Mouse (Mus musculus) kidney, embryonic 14.5 days (tissue): Measurements from ENCODE around the gene Pcgf1. TPM values are rescaled to one million over a fixed set of nuclear protein-coding genes. Genes with fewer than 3 reads are reported as not detected.

Experiments
- ATAC-seq: fragments of 200-750 bp; cut with Nextera tagmentation; 2 replicates; pipeline ENCODE4 v1.8.0; 2017; ENCODE audit warnings: moderate number of reproducible peaks, mild to moderate bottlenecking, moderate TSS enrichment, moderate library complexity; ENCODE audit not compliant: low FRiP score, low TSS enrichment
- H3K27ac ChIP-seq: fragments of 300-500 bp; sonication (generic); 2 replicates; pipeline ENCODE4 v1.5.1; 2014; ENCODE audit warnings: low read depth, mild to moderate bottlenecking, low read length, moderate library complexity, mixed read lengths
- H3K27me3 ChIP-seq: fragments of 300-500 bp; sonication (generic); 2 replicates; pipeline ENCODE4 v1.6.1; 2014; ENCODE audit warnings: mild to moderate bottlenecking, low read length; ENCODE audit not compliant: control insufficient read depth, insufficient read depth
- H3K36me3 ChIP-seq: fragments of 300-500 bp; sonication (generic); 2 replicates; pipeline ENCODE4 v1.6.1; 2014; ENCODE audit warnings: low read length, mixed read lengths; ENCODE audit not compliant: control insufficient read depth, insufficient read depth
- H3K4me1 ChIP-seq: fragments of 300-500 bp; sonication (generic); 2 replicates; pipeline ENCODE4 v1.6.1; 2014; ENCODE audit warnings: low read length, mixed read lengths; ENCODE audit not compliant: control insufficient read depth, insufficient read depth
- H3K4me2 ChIP-seq: fragments of 300-500 bp; sonication (generic); replicated peaks from 2 replicates; pipeline ENCODE4 v1.6.1; 2014; ENCODE audit warnings: low read depth, mild to moderate bottlenecking, low read length
- H3K4me3 ChIP-seq: fragments of 300-500 bp; sonication (generic); 2 replicates; pipeline ENCODE4 v1.5.1; 2014; ENCODE audit warnings: mild to moderate bottlenecking, low read length
- H3K9ac ChIP-seq: fragments of 300-500 bp; sonication (generic); 2 replicates; pipeline ENCODE4 v1.6.1; 2014; ENCODE audit warnings: low read depth, mild to moderate bottlenecking, low read length, moderate library complexity
- H3K9me3 ChIP-seq: fragments of 300-500 bp; sonication (generic); 2 replicates; pipeline ENCODE4 v1.6.1; 2016; ENCODE audit warnings: low read length; ENCODE audit not compliant: control insufficient read depth
- WGBS: fragments of 180-500 bp; shearing (Covaris S2); extraction: QIAGEN DNeasy Blood & Tissue Kit; methylation state at CpG from one replicate; pipeline ENCODE4 v1.1.7; 2014; 5-methylcytosine and 5-hydroxymethylcytosine counted together
- polyA plus RNA-seq: library from polyadenylated mRNA; unstranded; fragments of >200 nt; fragmentation: Nextera tagmentation; extraction: Ambion mirVana; gene quantifications from 2 replicates; pipeline ENCODE4 v1.2.1, GENCODE M21; 2014

Gene Pcgf1
- polyA plus RNA-seq, 1 experiment from 2014 or later, result 36.7 TPM

DNA sequence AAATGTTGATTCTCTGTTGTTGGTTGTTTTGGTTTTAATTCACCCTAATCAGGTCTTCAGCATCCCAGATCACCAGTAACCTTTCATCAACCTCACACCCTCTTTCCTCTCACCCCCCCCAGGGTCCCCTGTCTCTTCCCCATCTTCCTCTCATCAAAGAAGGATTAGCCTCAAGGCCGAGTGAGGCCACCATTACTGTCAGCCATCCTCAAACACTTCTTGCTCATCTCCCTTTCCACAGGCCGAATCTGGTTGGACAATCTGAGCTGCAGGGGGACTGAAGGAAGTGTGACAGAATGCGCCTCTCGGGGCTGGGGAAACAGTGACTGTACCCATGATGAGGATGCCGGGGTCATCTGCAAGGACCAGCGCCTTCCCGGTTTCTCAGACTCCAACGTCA lies 40.5 kb upstream of the Pcgf1 start:
- no peak for ATAC-seq
- 90% methylated on average over 8 of the region's 8 CpGs for whole genome bisulfite sequencing
- H3K9ac ChIP-seq, result no peak overlapping the region
- peaks cover 15% of the 10 kb centered on the region; the same call in 1 of the 2 replicates for H3K4me1 ChIP-seq
- no peaks in the 10 kb centered on the region for H3K9me3 ChIP-seq
- no peak overlapping the region for H3K4me3 ChIP-seq
- no peak overlapping the region for H3K4me2 ChIP-seq
- H3K27me3 ChIP-seq, result no peaks in the 10 kb centered on the region
- 0 out of 2 replicates have a peak, but pooled peaks cover 4% of the 10 kb centered on the region for H3K36me3 ChIP-seq
- no peak overlapping the region for H3K27ac ChIP-seq

GRCm38 (mm10) chr6:83038496-83039012 lies 39.1 kb upstream of the Pcgf1 start:
- WGBS, result 9% methylated on average over 24 of the region's 24 CpGs
- Histone ChIP-seq H3K9me3 (no peaks in the 10 kb centered on the region), H3K4me3 (peak overlapping the region; percentile 18; the same call in 1 of the 2 replicates), H3K27ac (no peak overlapping the region), H3K4me1 (peaks cover 14% of the 10 kb centered on the region; the same call in 1 of the 2 replicates), H3K9ac (no peak overlapping the region), H3K4me2 (peak overlapping the region; percentile 42), H3K27me3 (no peaks in the 10 kb centered on the region), H3K36me3 (0 out of 2 replicates have a peak, but pooled peaks cover 4% of the 10 kb centered on the region)
- peak; percentile 59 for ATAC-seq

DNA sequence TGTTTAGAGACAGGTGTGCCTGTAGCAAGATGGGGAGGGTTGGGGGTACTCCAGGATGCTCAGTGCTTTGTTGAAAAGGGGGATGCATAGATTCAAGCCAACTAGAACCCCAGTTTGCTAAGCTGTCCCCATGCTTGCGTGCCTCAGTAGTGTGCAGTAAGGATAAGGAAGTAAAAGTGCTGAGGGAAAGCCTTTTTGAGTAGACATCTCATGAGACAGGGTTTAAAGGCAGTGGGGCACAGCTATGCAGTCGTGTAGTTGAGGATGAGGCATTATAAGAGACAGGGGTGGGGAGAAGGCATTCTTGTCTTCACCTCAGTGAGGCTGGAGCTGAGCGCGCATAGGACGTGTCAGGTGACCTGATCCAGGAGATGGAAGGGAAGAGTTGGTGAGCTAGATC lies 37.1 kb upstream of the Pcgf1 start:
- Histone ChIP-seq H3K27ac (no peak overlapping the region), H3K4me3 (no peak overlapping the region), H3K9ac (no peak overlapping the region), H3K36me3 (0 out of 2 replicates have a peak, but pooled peaks cover 4% of the 10 kb centered on the region), H3K4me1 (peaks cover 9% of the 10 kb centered on the region; the same call in 1 of the 2 replicates), H3K4me2 (no peak overlapping the region), H3K9me3 (no peaks in the 10 kb centered on the region), H3K27me3 (no peaks in the 10 kb centered on the region)
- 80% methylated on average over 5 of the region's 5 CpGs for WGBS
- ATAC-seq, result no peak

- H3K27ac ChIP-seq, result no peak overlapping the region
- H3K9ac ChIP-seq, result no peak overlapping the region
- no peaks in the 10 kb centered on the region for H3K9me3 ChIP-seq
- no peak overlapping the region for H3K4me2 ChIP-seq
- 0 out of 2 replicates have a peak, but pooled peaks cover 4% of the 10 kb centered on the region for H3K36me3 ChIP-seq
- ATAC-seq, result no peak
- no peak overlapping the region for H3K4me3 ChIP-seq
- WGBS, result 55% methylated on average over 6 of the region's 6 CpGs
- no peaks in the 10 kb centered on the region for H3K27me3 ChIP-seq
- H3K4me1 ChIP-seq, result peaks cover 5% of the 10 kb centered on the region; the same call in 1 of the 2 replicates
Observed at GRCm38 (mm10) chr6:83043561-83043960, 34.1 kb upstream of the Pcgf1 start.

- Histone ChIP-seq H3K9me3 (no peaks in the 10 kb centered on the region), H3K4me3 (no peak overlapping the region), H3K4me1 (0 out of 2 replicates have a peak, but pooled peaks cover under 1% of the 10 kb centered on the region), H3K27me3 (no peaks in the 10 kb centered on the region), H3K36me3 (0 out of 2 replicates have a peak, but pooled peaks cover 4% of the 10 kb centered on the region), H3K9ac (no peak overlapping the region), H3K27ac (no peak overlapping the region), H3K4me2 (no peak overlapping the region)
- ATAC-seq, result no peak
- 88% methylated on average over 5 of the region's 5 CpGs for WGBS
Observed at GRCm38 (mm10) chr6:83043993-83044392, 33.7 kb upstream of the Pcgf1 start.

DNA sequence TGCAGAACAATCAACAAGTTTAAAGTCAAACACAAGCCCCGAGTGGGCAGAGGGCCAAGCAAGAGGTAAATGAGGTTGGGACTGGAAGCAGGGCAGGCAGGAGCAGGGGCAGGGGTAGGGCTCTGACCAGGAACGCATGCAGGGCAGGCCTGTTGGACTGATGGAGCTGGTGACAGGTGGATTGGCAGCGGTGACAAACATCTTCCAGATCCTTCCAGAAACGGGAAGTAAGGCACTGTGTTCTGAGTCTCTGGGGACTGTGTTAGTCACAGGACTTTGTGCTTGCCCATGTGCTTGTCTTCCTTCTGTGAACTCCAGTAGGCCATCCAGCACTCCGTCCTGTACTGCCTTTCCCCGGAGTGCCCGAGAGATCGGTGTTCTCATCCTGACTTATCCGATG lies 32.9 kb upstream of the Pcgf1 start:
- H3K9me3 ChIP-seq, result no peaks in the 10 kb centered on the region
- H3K27me3 ChIP-seq, result no peaks in the 10 kb centered on the region
- H3K4me3 ChIP-seq, result no peak overlapping the region
- ATAC-seq, result no peak
- 70% methylated on average over 9 of the region's 9 CpGs for WGBS
- no peak overlapping the region for H3K27ac ChIP-seq
- H3K9ac ChIP-seq, result no peak overlapping the region
- H3K4me1 ChIP-seq, result no peaks in the 10 kb centered on the region
- H3K36me3 ChIP-seq, result peaks cover 4% of the 10 kb centered on the region; the same call in 1 of the 2 replicates
- H3K4me2 ChIP-seq, result no peak overlapping the region

- no peak overlapping the region for H3K4me2 ChIP-seq
- peaks cover 11% of the 10 kb centered on the region for H3K4me1 ChIP-seq
- peaks cover 25% of the 10 kb centered on the region for H3K36me3 ChIP-seq
- 74% methylated on average over 10 of the region's 10 CpGs for WGBS
- no peak overlapping the region for H3K27ac ChIP-seq
- H3K9ac ChIP-seq, result no peak overlapping the region
- H3K4me3 ChIP-seq, result no peak overlapping the region
- no peaks in the 10 kb centered on the region for H3K9me3 ChIP-seq
- ATAC-seq, result no peak
- H3K27me3 ChIP-seq, result no peaks in the 10 kb centered on the region
Observed at GRCm38 (mm10) chr6:83049367-83049766, 28.3 kb upstream of the Pcgf1 start.

DNA sequence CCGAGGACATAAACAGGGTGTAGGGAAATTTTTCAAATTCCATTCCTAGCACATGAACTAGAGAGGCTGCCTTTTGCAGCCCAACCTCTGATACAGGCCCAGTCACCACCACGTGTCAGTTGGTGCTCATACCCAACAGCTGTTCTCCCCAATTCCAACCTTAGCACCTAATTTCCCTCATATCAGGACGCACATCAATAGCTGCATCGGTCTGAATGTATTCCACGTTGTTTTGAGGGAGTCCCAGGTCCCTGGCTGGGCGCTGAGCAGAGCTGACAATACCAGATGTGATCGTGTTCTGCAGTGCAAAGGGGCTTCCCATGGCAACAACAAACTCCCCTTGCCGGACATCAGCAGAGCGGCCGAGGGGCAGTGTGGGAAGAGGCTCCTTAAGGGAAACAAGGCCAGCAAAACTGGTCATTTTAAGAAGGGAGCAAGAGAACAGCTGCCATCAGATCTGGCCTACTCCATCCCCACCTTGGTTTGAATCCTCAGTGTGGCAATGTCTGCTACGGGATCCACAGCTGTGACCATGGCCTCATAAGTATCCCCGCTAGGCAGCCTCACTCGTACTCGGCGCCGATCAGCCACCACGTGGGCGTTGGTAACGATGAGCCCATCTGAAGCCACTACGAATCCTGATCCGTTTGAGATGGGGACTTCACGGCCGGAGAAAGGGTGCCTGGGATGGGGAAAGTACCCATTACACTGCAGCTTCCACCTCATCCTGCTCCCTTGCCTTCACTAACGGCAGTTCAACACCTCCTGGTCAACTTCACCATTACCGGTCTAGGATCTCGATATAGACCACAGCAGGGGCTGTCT lies 24.3 kb upstream of the Pcgf1 start:
- H3K4me2 ChIP-seq, result peak overlapping the region; percentile 95
- no peaks in the 10 kb centered on the region for H3K27me3 ChIP-seq
- H3K4me1 ChIP-seq, result peaks cover 20% of the 10 kb centered on the region
- peak overlapping the region; percentile 91 for H3K9ac ChIP-seq
- no peak; the same call in 1 of the 2 replicates for ATAC-seq
- 3% methylated on average over 26 of the region's 26 CpGs for whole genome bisulfite sequencing
- H3K36me3 ChIP-seq, result peaks cover 43% of the 10 kb centered on the region
- peak overlapping the region; percentile 79 for H3K27ac ChIP-seq
- no peaks in the 10 kb centered on the region for H3K9me3 ChIP-seq
- peak overlapping the region; percentile 70 for H3K4me3 ChIP-seq
